Mouse (Mus musculus): ENCODE results near the gene Hebp1.

GRCm38 (mm10) chr6:135112411-135113113 lies 85.3 kb downstream of the Hebp1 start:
- TF ChIP-seq POLR2A (IDR thresholded peaks at IDR 0.05; ENCODE audit: low read depth, low read length) (no peak), CTCF (IDR thresholded peaks at IDR 0.05; ENCODE audit: extremely low read depth, insufficient read depth, insufficient read length, insufficient replicate concordance) (no peak)

Measured in spleen, adult 2 months (tissue).